Mouse (Mus musculus): ENCODE measurements around the gene Mrpl3.

DNA sequence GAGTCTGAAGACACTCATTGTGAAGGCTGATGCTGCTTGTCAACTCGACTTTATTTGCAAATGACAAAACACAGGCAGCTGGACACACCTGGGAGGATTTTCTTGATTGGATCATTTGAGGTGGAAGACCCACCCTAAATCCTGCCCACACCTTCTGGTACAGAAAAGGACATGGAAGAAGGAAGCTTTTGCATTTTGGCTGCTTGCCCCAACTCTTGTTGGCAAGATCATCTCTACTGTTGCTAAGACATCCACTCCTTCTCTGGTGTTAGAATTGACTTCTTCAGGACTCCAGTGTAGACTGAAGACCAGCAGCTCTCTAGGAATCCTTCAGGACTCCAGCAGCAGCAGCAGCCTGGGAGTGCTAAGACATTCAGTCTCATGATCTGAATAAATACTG lies 48.9 kb downstream of the Mrpl3 start:
- TF ChIP-seq CTCF (IDR thresholded peaks at IDR 0.05; ENCODE audit: borderline replicate concordance, extremely low read depth, insufficient read depth, insufficient read length) (no peak), POLR2A (IDR thresholded peaks at IDR 0.05; ENCODE audit: borderline replicate concordance, extremely low read depth, insufficient read depth, insufficient read length, poor library complexity, severe bottlenecking) (no peak)
